Mouse (Mus musculus) midbrain, embryonic 12.5 days (tissue): ENCODE data around the gene Ermap. TPM values are rescaled to one million over a fixed set of nuclear protein-coding genes. Genes with fewer than 3 reads are reported as not detected.

Experiments used
- ATAC-seq: fragments of 200-750 bp; cut with Nextera tagmentation; 2 replicates; pipeline ENCODE4 v1.8.0; 2017; ENCODE audit warnings: low read depth, moderate TSS enrichment, moderate library complexity; ENCODE audit not compliant: low FRiP score
- H3K27ac ChIP-seq: fragments of 300-500 bp; sonication (generic); replicated peaks from 2 replicates; pipeline ENCODE4 v1.5.1; 2016; ENCODE audit warnings: mild to moderate bottlenecking
- H3K27me3 ChIP-seq: fragments of 300-500 bp; sonication (generic); 2 replicates; pipeline ENCODE4 v1.6.1; 2016; ENCODE audit warnings: mild to moderate bottlenecking
- H3K36me3 ChIP-seq: fragments of 300-500 bp; sonication (generic); 2 replicates; pipeline ENCODE4 v1.6.1; 2016
- H3K4me1 ChIP-seq: fragments of 300-500 bp; sonication (generic); 2 replicates; pipeline ENCODE4 v1.6.1; 2016
- H3K4me2 ChIP-seq: fragments of 300-500 bp; sonication (generic); replicated peaks from 2 replicates; pipeline ENCODE4 v1.6.1; 2016; ENCODE audit warnings: mild to moderate bottlenecking, moderate library complexity
- H3K4me3 ChIP-seq: fragments of 300-500 bp; sonication (generic); 2 replicates; pipeline ENCODE4 v1.5.1; 2016; ENCODE audit warnings: mild to moderate bottlenecking
- H3K9ac ChIP-seq: fragments of 300-500 bp; sonication (generic); replicated peaks from 2 replicates; pipeline ENCODE4 v1.6.1; 2016; ENCODE audit warnings: mild to moderate bottlenecking, moderate library complexity
- H3K9me3 ChIP-seq: fragments of 300-500 bp; sonication (generic); 2 replicates; pipeline ENCODE4 v1.6.1; 2016; ENCODE audit warnings: mild to moderate bottlenecking
- WGBS: fragments of 180-500 bp; shearing (Covaris S2); methylation state at CpG from one replicate; pipeline ENCODE4 v1.1.7; 2016; 5-methylcytosine and 5-hydroxymethylcytosine counted together
- polyA plus RNA-seq: library from polyadenylated mRNA; unstranded; fragments of >200 nt; fragmentation: Nextera tagmentation; extraction: Ambion mirVana; gene quantifications from 2 replicates; pipeline ENCODE4 v1.2.1, GENCODE M21; 2016

The Ermap gene
- polyA plus RNA-seq, 1 experiment from 2014 or later = 6.4 TPM

DNA sequence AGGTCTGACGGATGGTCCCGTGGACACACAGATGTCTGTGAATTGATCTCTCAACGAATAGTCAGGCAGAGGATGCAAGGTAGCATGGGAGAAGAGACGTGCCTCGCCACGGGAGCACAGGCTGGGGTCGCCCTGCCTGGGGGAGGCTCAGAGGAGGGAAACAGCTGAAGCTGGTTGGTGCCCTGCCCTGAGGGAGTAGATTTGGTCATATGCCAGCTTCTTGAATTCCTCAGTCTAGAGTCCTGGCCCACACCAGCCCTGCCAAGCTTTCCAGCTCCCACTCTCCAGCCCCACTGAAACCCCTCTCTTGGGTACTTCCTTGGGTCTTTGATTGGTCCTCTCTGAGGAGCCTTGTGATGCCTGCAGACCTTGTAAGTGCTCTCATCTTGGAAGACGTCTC, 26.9 kb upstream of the Ermap start:
- no peak overlapping the region for H3K4me3 ChIP-seq
- no peak for ATAC-seq
- peaks cover 6% of the 10 kb centered on the region; the same call in 1 of the 2 replicates for H3K4me1 ChIP-seq
- no peaks in the 10 kb centered on the region for H3K9me3 ChIP-seq
- no peaks in the 10 kb centered on the region for H3K36me3 ChIP-seq
- H3K27me3 ChIP-seq = no peaks in the 10 kb centered on the region
- no peak overlapping the region for H3K27ac ChIP-seq
- no peak overlapping the region for H3K4me2 ChIP-seq
- 89% methylated on average over 8 of the region's 8 CpGs for WGBS
- H3K9ac ChIP-seq = no peak overlapping the region

DNA sequence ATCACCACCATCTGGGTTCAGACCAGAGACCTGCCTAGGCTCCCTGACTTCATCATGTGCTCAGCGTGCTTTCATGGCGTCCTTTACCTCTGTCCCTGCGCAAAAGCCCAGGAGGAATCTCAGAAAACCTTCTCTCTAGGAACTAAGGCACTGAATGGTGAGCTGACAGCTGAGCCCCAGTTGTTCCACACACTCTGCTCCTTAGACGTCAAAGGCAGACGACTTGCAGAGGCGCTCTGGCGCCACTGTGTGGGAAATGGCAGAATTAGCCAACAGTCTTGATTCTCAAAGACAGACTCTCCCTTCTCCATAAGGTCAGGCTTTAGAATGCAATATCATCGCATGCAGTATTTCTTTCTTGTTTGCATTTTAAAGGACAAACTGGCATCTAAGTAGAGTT, 14.9 kb upstream of the Ermap start:
- Histone ChIP-seq H3K27me3 (no peaks in the 10 kb centered on the region), H3K27ac (no peak overlapping the region), H3K36me3 (peaks cover 17% of the 10 kb centered on the region), H3K4me1 (peaks cover 5% of the 10 kb centered on the region; the same call in 1 of the 2 replicates), H3K4me2 (no peak overlapping the region), H3K4me3 (no peak overlapping the region), H3K9me3 (no peaks in the 10 kb centered on the region), H3K9ac (no peak overlapping the region)
- ATAC-seq = 0 out of 2 replicates have a peak, but pooled peaks have one; percentile 55
- 16% methylated on average over 8 of the region's 8 CpGs for WGBS

- H3K27ac ChIP-seq = no peak overlapping the region
- 82% methylated on average over 6 of the region's 6 CpGs for WGBS
- no peak overlapping the region for H3K9ac ChIP-seq
- no peaks in the 10 kb centered on the region for H3K9me3 ChIP-seq
- H3K36me3 ChIP-seq = peaks cover 17% of the 10 kb centered on the region
- H3K4me3 ChIP-seq = no peak overlapping the region
- no peak for ATAC-seq
- no peaks in the 10 kb centered on the region for H3K27me3 ChIP-seq
- no peak overlapping the region for H3K4me2 ChIP-seq
- peaks cover 27% of the 10 kb centered on the region for H3K4me1 ChIP-seq
These were observed 8.3 kb upstream of the Ermap start for GRCm38 (mm10) chr4:119198105-119198504.

- peak; percentile 3 for ATAC-seq
- Histone ChIP-seq H3K27me3 (no peaks in the 10 kb centered on the region), H3K27ac (peak overlapping the region; percentile 69), H3K9me3 (no peaks in the 10 kb centered on the region), H3K4me1 (peaks cover 27% of the 10 kb centered on the region), H3K4me3 (peak overlapping the region; percentile 82), H3K36me3 (peaks cover 4% of the 10 kb centered on the region), H3K9ac (peak overlapping the region; percentile 85), H3K4me2 (peak overlapping the region; percentile 70)
- WGBS = 6% methylated on average over 18 of the region's 18 CpGs
These were observed 5.9 kb upstream of the Ermap start for GRCm38 (mm10) chr4:119195582-119196320.

GRCm38 (mm10) chr4:119194909-119195581, 5.2 kb upstream of the Ermap start, which contains the start of gene Svbp:
Gene Svbp (plus strand): TSS chr4:119195306.
- peak; percentile 92 for ATAC-seq
- Histone ChIP-seq H3K4me2 (peak within 1 kb of the TSS; percentile 70), H3K27ac (peak within 1 kb of the TSS; percentile 69), H3K9ac (peak within 1 kb of the TSS; percentile 85), H3K4me3 (peak within 1 kb of the TSS; percentile 82), H3K36me3 (no peaks in the 10 kb centered on the region), H3K9me3 (no peaks in the 10 kb centered on the region), H3K4me1 (peaks cover 27% of the 10 kb centered on the region), H3K27me3 (no peaks in the 10 kb centered on the region)
- under 1% methylated on average over 42 of the region's 47 CpGs for WGBS

GRCm38 (mm10) chr4:119192757-119193156, 2.9 kb upstream of the Ermap start:
- H3K4me3 ChIP-seq = no peak overlapping the region
- no peak overlapping the region for H3K9ac ChIP-seq
- ATAC-seq = no peak
- H3K4me1 ChIP-seq = peaks cover 19% of the 10 kb centered on the region
- H3K27me3 ChIP-seq = no peaks in the 10 kb centered on the region; the same call in 1 of the 2 replicates
- H3K4me2 ChIP-seq = no peak overlapping the region
- no peaks in the 10 kb centered on the region for H3K9me3 ChIP-seq
- WGBS = 93% methylated on average over 4 of the region's 4 CpGs
- H3K36me3 ChIP-seq = no peaks in the 10 kb centered on the region
- no peak overlapping the region for H3K27ac ChIP-seq

DNA sequence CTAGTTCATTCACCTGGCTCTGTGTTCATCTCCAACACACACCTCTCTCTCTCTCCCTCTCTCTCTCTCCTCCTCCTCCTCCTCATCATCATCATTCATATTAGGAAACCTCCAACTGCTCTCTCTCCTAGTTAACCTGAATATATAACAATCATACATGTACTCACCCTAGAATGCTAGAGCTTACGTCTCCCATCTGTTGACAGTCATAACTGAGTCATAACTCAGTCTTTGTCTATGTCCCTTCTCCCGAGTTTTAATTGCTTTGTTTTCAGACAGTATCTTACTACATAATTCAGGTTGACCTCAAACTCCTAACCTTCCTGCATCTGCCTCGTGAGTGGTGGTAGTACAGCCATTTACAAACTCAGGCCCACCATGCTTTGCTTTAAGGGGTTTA, 1.5 kb upstream of the Ermap start:
- Histone ChIP-seq H3K4me2 (no peak overlapping the region), H3K9ac (no peak overlapping the region), H3K36me3 (no peaks in the 10 kb centered on the region), H3K4me1 (peaks cover 5% of the 10 kb centered on the region), H3K27me3 (no peaks in the 10 kb centered on the region; the same call in 1 of the 2 replicates), H3K27ac (no peak overlapping the region), H3K9me3 (no peaks in the 10 kb centered on the region), H3K4me3 (no peak overlapping the region)
- no peak for ATAC-seq
- 75% methylated on average over 3 of the region's 3 CpGs for WGBS

DNA sequence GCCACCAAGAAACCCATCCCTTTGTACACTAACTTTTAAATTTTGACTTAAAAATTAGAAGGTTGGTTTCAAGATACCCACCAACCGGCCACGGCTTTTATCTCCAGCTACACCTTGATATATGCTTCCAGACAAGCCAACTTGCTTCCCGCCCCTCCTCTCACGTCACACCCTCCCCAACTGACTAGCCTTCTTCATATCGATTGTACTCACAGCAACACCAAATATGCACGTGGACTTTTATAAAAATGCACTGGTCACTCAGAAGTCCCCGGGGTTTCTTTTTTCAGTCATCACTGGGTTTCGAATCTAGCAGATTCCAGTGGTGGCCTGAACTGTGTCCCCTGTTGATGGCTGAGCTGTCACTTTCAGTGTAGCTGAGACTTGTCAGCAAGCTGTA, 807 bp upstream of the Ermap start:
- H3K27me3 ChIP-seq = no peaks in the 10 kb centered on the region; the same call in 1 of the 2 replicates
- WGBS = 86% methylated on average over 8 of the region's 8 CpGs
- H3K27ac ChIP-seq = no peak overlapping the region
- no peaks in the 10 kb centered on the region for H3K36me3 ChIP-seq
- no peak overlapping the region for H3K9ac ChIP-seq
- H3K4me3 ChIP-seq = no peak overlapping the region
- H3K9me3 ChIP-seq = no peaks in the 10 kb centered on the region
- no peak overlapping the region for H3K4me2 ChIP-seq
- no peak for ATAC-seq
- H3K4me1 ChIP-seq = no peaks in the 10 kb centered on the region; the same call in none of the 2 replicates

DNA sequence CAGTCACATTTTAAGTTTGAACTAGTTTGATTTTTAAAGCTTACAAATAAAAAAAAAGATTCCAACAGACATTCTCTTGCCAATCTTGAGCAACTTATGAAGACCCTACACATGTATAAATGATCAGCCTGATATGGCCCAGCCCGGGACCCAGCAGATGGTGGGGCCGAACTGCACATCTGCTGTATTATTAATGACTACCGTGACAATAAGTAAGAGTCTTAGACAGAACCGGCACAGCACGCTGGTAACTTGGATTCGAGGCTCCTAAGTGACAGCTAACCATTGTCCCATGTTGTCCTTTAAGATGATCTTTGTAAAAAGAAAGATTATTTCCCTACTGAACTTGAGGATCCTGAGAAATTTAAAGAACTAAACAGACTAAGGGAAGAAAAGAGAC, 419 bp downstream of the Ermap start:
- H3K27ac ChIP-seq = 0 out of 2 replicates have a peak overlapping the region, but pooled peaks have one; percentile 25
- H3K4me3 ChIP-seq = no peak overlapping the region

GRCm38 (mm10) chr4:119188060-119188785, 1.6 kb downstream of the Ermap start:
- ATAC-seq = no peak
- Histone ChIP-seq H3K27me3 (no peaks in the 10 kb centered on the region; the same call in 1 of the 2 replicates), H3K27ac (no peak overlapping the region), H3K4me2 (no peak overlapping the region), H3K9me3 (no peaks in the 10 kb centered on the region), H3K9ac (no peak overlapping the region), H3K36me3 (no peaks in the 10 kb centered on the region), H3K4me3 (no peak overlapping the region), H3K4me1 (no peaks in the 10 kb centered on the region; the same call in 1 of the 2 replicates)
- WGBS = 64% methylated on average over 11 of the region's 11 CpGs

More for the DNA sequence above, 419 bp downstream of the Ermap start:
- WGBS = 44% methylated on average over 6 of the region's 6 CpGs
- H3K9me3 ChIP-seq = no peaks in the 10 kb centered on the region
- no peak overlapping the region for H3K9ac ChIP-seq
- no peaks in the 10 kb centered on the region; the same call in 1 of the 2 replicates for H3K27me3 ChIP-seq
- H3K36me3 ChIP-seq = no peaks in the 10 kb centered on the region
- H3K4me2 ChIP-seq = no peak overlapping the region
- H3K4me1 ChIP-seq = no peaks in the 10 kb centered on the region; the same call in 1 of the 2 replicates
- ATAC-seq = no peak

DNA sequence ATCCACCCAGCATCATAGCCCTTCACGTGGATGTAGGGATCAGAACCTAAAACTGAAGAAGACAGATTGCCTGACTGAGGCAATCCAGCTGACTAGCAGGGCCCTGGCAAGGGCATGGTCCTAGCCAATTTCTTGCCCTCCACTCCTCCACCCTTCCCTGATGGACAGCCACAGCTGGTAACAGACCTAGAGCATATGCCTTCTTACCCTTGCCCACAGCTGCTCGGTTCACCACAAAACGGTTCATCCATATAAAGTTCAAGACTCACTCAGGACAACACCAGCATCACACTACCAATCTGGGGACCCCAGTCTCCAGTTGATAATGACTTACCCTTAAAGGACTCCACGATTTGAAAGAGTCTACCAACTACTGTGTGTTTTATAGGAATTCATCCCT, 4.0 kb downstream of the Ermap start:
- Histone ChIP-seq H3K36me3 (no peaks in the 10 kb centered on the region), H3K27me3 (no peaks in the 10 kb centered on the region; the same call in 1 of the 2 replicates), H3K9me3 (no peaks in the 10 kb centered on the region), H3K27ac (no peak overlapping the region), H3K4me1 (no peaks in the 10 kb centered on the region; the same call in 1 of the 2 replicates), H3K9ac (no peak overlapping the region), H3K4me2 (no peak overlapping the region), H3K4me3 (no peak overlapping the region)
- no peak for ATAC-seq
- 82% methylated on average over 4 of the region's 4 CpGs for WGBS
